Mouse (Mus musculus): ENCODE data around the gene Epm2aip1. TPM values are rescaled to one million over a fixed set of nuclear protein-coding genes. Genes with fewer than 3 reads are reported as not detected.

The Epm2aip1 gene
- total RNA-seq, 2 experiments from 2014 or later: 27.6 to 28.1 TPM

- intact Hi-C loops (cut with DNase I): no loop called here
- no peak for DNase-seq
These were observed 13.3 kb downstream of the Epm2aip1 start for GRCm38 (mm10) chr9:111285061-111285460.

DNA sequence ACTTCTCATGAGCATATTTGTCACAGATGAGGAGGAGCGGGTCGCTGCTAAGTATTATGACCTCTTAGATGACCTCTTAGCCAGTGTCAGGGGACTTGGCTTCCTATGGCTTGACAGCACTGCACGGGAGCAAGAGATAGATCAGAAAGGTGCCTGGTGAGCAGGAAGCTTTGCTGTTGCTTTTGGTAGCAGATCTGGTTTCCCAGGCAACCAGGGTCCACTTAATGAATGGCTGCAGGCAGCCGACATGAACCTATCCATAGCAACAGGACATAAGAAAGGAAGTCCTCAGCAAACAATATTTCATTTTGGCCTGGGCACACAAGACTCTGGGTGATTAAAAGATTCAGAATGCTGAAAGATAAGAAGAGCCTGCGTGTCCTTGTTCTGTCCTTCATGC lies 13.9 kb downstream of the Epm2aip1 start:
- DNase-seq: no peak
- intact Hi-C loops (cut with DNase I): no loop called here

- intact Hi-C loops (cut with DNase I): no loop called here
These were observed 14.7 kb downstream of the Epm2aip1 start for GRCm38 (mm10) chr9:111286468-111286867.

DNA sequence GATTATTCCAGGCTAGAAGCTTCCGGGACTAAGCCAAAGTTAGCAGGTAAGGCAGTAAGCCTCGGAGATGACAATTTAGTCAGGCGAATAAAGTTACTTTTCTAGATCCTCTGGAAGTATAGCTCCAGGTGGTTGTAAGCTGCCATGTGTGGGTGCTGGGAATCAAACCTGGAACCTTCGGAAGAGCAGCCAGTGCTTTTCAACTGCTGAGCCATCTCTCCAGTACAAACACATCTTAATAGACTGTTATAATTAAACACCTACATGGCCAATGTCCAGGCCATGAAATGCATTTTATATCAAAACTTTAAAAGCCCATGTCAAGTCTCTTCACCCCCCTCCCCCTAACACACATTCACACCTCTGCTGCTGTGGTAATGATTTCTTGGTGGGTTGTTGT lies 16.2 kb downstream of the Epm2aip1 start:
- DNase-seq: no peak

More at GRCm38 (mm10) chr9:111286468-111286867, 14.7 kb downstream of the Epm2aip1 start:
- DNase-seq: no peak

GRCm38 (mm10) chr9:111289294-111289831 lies 17.6 kb downstream of the Epm2aip1 start:
- intact Hi-C loops (cut with DNase I): loop anchor here (2.0 kb wide), 1 partner anchor 189 kb away; no protein-coding TSS in a partner anchor
- peak in 1 of 2 experiments; percentile 14 for DNase-seq

More for the DNA sequence above, 16.2 kb downstream of the Epm2aip1 start:
- intact Hi-C loops (cut with DNase I): loop anchor here (2.0 kb wide), 1 partner anchor 191 kb away; no protein-coding TSS in a partner anchor

- intact Hi-C loops (cut with DNase I): loop anchor here (2.0 kb wide), 1 partner anchor 189 kb away; no protein-coding TSS in a partner anchor
- DNase-seq: peak; percentile 91 to 95
These were observed 18.2 kb downstream of the Epm2aip1 start for GRCm38 (mm10) chr9:111289832-111290339.

DNA sequence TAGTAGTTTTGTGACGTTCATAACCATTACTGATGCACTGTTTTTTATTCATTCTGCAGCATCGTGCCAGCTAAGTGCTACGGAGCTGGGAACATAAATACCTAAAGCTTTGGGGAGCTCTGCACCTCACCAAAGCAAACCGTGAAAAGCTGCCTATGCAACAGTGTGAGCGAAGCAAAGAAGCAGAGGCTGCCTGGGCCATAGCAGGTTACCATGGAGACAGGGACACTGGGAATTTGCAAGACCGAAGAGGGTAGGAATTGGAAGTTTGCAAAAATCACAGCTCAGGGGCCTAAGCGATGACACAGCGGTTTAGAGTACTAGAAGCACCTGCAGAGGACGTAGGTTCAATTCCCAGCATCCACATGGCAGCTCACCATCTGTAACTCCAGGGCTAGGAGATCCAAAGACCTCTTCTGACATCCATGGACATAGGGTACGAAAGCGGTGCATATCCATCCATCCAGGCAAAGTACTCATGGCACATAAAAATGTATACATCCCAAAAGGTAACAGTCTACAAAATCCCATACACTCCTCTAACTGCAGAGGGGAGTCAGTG lies 18.9 kb downstream of the Epm2aip1 start:
- intact Hi-C loops (cut with DNase I): no loop called here
- DNase-seq: no peak

DNA sequence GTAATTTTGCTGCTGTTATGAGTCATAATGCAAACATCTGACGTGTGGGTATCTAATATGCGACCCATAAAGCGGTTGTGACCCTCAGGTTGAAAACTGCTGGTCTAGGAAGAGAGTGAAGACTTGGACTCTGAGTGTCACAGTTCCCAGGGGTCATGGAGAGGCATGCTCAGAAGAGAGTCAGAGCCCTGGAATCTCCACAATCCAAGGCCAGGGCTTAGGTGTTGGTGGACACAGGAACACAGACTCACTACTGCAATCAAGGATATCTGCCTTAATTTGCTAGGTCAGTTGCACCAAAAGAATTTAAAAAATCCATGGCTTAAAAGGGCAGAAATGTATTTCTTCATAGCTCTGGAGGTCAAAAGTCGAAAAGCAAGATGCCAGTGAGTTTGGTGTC lies 21.5 kb downstream of the Epm2aip1 start:
- no peak for DNase-seq
- intact Hi-C loops (cut with DNase I): no loop called here

DNA sequence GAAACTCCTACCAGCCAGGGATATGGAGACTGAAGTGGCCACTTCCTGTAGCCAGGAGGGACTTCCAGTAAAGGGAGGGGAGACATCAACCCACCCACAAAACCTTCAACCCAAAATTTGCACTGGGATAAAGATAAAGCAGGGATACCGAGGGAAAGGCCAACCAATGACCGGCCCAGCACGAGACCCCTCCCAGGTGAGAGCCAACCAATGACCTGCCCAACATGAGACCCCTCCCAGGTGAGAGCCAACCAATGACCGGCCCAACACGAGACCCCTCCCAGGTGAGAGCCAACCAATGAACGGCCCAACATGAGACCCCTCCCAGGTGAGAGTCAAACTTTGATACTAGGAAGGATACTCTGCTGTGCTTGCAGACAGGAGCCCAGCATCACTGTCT lies 23.2 kb downstream of the Epm2aip1 start:
- intact Hi-C loops (cut with DNase I): no loop called here
- no peak for DNase-seq

DNA sequence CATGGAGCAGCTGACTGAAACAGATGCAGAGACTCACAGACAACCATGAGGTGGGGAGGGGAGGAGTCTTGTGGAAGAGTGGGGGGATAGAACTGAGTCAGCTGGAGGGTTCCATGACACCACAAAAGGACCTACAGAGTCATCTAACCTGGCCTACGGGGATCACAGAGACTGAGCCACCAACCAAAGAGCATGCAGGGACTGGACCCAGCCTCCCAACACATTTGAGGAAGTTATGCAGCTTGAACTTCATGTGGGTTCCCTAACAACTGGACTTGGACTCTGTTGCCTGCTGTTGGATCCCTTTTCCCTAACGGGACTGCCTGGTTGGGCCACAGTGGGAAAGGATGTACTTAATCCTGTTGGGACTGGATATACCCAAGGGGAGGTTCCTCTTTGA lies 23.6 kb downstream of the Epm2aip1 start:
- intact Hi-C loops (cut with DNase I): no loop called here
- DNase-seq: no peak

DNA sequence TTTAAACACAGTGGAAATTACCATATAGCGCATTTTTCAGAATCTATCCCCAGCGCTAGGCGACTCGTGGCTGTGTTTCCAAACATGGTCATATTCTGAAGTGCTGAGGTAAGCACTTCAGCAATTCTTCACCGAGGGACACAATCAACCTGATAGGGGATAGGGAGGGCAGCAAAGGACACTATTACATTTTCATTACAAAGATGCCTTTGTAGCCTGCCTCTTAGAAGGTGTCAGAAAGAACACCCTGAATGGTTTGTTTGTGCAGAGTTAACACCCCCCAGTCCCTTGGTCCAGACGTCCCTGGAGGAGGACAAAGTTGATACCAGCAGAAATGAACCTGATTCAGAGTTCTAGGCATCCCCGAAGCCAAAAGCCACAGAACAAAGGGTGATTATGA lies 24.7 kb downstream of the Epm2aip1 start:
- intact Hi-C loops (cut with DNase I): no loop called here
- DNase-seq: no peak

DNA sequence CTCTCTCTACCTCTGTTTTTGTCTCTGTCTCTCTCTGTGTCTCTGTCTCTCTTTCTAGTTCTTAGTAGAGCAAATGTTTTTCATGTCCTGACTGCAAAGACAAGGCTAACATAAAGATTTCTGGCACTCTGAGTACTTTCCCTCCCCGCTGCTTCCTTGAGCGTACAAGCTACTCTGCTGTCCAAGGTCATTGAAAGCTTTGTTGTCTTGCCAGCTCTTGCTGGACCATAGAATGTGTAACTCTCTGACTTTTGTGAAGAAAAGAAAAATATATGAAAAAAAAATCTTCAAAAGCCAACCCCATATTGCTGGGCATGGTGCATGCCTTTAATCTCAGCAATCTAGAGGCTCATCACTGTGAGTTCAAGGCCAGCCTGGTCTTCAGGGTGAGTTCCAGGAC lies 26.9 kb downstream of the Epm2aip1 start:
- intact Hi-C loops (cut with DNase I): no loop called here
- DNase-seq: no peak

DNA sequence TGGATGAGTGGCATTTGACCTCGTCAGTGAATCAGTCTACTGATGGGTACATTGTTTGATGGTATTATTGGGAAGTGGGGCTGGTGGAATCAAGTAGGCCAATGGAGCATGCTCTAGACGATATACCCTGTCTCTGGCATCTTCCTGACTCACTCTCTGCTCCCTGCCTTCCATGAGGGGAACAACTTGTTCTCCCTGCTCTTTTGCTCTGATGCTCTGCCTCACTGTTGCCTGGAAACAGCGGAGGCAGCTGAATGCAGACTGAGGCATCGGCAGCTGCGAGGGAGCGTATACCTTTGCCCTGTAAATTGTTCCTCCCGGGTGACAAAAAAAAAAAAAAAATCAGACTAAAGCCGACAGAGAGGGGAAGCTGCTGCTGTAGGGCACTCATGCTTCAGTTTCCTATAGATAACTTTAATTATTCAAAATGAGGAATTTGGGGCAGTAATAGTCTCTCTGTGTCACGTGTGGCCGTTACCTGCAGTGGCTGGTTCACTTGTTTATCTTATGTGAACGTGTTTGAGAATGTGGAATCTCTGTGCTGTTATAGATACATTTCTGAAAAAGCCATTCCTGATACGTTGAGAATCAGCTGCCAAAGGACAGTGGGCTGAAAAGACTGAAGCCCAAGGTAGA lies 30.6 kb downstream of the Epm2aip1 start:
- intact Hi-C loops (cut with DNase I): no loop called here
- DNase-seq: no peak

GRCm38 (mm10) chr9:111304036-111304435 lies 32.3 kb downstream of the Epm2aip1 start:
- intact Hi-C loops (cut with DNase I): no loop called here
- no peak for DNase-seq

GRCm38 (mm10) chr9:111306142-111306541 lies 34.4 kb downstream of the Epm2aip1 start:
- intact Hi-C loops (cut with DNase I): no loop called here
- no peak for DNase-seq

GRCm38 (mm10) chr9:111311031-111311842 lies 39.5 kb downstream of the Epm2aip1 start, which contains the start of gene Trank1:
Trank1 (plus strand) TSS chr9:111311739.
- DNase-seq: peak; percentile 13
- intact Hi-C loops (cut with DNase I): no loop called here

DNA sequence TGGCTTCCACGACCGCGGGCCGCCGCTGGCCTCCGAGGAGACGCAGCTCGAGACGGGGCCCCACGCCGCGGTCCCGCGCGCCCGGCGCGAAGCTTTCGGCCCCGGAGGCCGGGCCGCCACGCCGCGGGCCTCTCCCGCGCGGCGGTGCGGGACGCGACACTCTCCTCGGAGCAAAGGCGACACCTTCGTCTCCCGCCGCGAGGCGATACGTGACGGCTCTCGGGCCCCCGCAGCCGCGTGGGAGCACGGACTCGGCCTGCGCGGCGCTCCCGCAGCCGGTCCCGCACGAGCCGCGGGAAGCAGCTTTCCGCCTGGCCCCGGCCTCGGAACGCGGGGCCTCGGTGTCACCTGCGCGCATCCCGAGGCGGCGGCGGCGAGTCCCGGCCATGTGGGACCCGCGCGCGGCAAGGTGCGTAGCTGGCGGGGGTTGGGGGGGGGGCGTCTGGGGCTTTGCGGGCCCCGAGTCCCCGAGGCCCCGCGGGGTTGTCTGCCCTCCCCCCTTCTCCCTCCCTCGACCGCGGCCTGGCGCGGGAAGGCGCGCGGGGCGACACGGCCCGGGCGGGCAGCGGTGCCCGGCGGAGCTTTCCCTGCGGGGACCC lies 40.2 kb downstream of the Epm2aip1 start:
- peak in 1 of 2 experiments; percentile 6 for DNase-seq
- intact Hi-C loops (cut with DNase I): no loop called here

GRCm38 (mm10) chr9:111312442-111313141 lies 40.9 kb downstream of the Epm2aip1 start:
- intact Hi-C loops (cut with DNase I): no loop called here
- DNase-seq: peak; percentile 2 to 6

GRCm38 (mm10) chr9:111313299-111313698 lies 41.6 kb downstream of the Epm2aip1 start:
- DNase-seq: no peak
- intact Hi-C loops (cut with DNase I): no loop called here

DNA sequence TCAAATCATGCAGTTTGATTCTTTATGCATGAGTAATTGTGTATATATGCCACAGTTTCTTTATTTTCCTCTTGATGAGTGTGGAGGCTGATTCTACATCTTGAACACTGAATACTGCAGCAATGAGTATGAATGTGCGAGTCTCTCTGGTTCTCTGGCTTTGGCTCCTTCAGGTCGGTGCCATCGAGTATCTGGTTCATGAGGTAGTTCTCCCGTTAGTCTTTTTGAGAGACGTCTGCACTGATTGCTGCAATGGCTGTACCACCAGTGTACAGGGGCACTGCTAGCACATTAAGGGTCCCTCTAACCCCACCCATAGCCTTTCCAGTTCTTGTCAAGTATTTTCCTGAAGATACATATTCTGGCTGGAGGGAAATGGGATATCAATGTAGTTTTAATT lies 42.1 kb downstream of the Epm2aip1 start:
- intact Hi-C loops (cut with DNase I): no loop called here
- DNase-seq: no peak

Measured in heart, postnatal 14 days (tissue).